ENCODE assay signal across 11 mouse cellular contexts in genomic region chr15:87549724-87550123, GRCm38 (mm10). TPM values are rescaled to one million over a fixed set of nuclear protein-coding genes. Genes with fewer than 3 reads are reported as not detected.
"Had no signal": no experiment of that assay in that cellular context is flagged by ENCODE, and none has a peak within 500 bp of the region (broad histone marks: within the 10 kb centered on the region; RNA-seq: fewer than 3 reads in every experiment).

No protein-coding gene starts in this region.

- H3K9ac ChIP-seq: liver, embryonic 15.5 days had no signal

- DNase-seq: kidney, adult 18-20 months; kidney, postnatal 10 days; kidney, postnatal 4 days; lung, adult 2 months; lung, postnatal 36 days; right cerebral cortex, postnatal 14 days; thymus, postnatal 4 days had no signal

- H3K36me3 ChIP-seq: limb, embryonic 10.5 days; liver, embryonic 15.5 days had no signal

- H3K4me2 ChIP-seq: liver, embryonic 11.5 days; liver, embryonic 15.5 days had no signal

- H3K4me1 ChIP-seq: liver, embryonic 15.5 days had no signal

- H3K9me3 ChIP-seq: limb, embryonic 10.5 days; liver, embryonic 15.5 days had no signal

- H3K27ac ChIP-seq: limb, embryonic 10.5 days; liver, embryonic 15.5 days had no signal

- H3K4me3 ChIP-seq: limb, embryonic 10.5 days; liver, embryonic 15.5 days had no signal

- ATAC-seq: lung, postnatal 0 days had no signal

RNA-seq across cellular contexts. Expression of gene Fam19a5, which starts 5.6 kb away (rescaled TPM):
- polyA plus RNA-seq: liver, embryonic 15.5 days had no signal
